Mouse (Mus musculus) urinary bladder, postnatal 10 days (tissue): ENCODE results near the gene Calr3.
A peak's percentile ranks its signal among the peaks of the same experiment; 100 is the strongest.

ENCODE experiments used
- DNase-seq: peaks from one replicate; pipeline ENCODE4 v3.0.0; 2022; ENCODE audit warnings: low spot score

Gene Calr3

GRCm38 (mm10) chr8:72443338-72443993 is at the start of gene Calr3, which contains the start of gene 1700030K09Rik:
TSS of gene Calr3 (minus strand) at chr8:72443870.
TSS of gene 1700030K09Rik (plus strand) at chr8:72443880.
- DNase-seq: peak; percentile 93

- DNase-seq: no peak
Observed at GRCm38 (mm10) chr8:72493381-72493780, 49.7 kb upstream of the Calr3 start.

- peak; percentile 99 for DNase-seq
Observed at GRCm38 (mm10) chr8:72492622-72493081, 49.0 kb upstream of the Calr3 start.

GRCm38 (mm10) chr8:72491680-72492621 is 48.3 kb upstream of the Calr3 start, which contains the start of gene Slc35e1:
TSS of gene Slc35e1 (minus strand) at chr8:72492614.
- DNase-seq: no peak

- DNase-seq: no peak
Observed at GRCm38 (mm10) chr8:72491017-72491416, 47.3 kb upstream of the Calr3 start.

DNA sequence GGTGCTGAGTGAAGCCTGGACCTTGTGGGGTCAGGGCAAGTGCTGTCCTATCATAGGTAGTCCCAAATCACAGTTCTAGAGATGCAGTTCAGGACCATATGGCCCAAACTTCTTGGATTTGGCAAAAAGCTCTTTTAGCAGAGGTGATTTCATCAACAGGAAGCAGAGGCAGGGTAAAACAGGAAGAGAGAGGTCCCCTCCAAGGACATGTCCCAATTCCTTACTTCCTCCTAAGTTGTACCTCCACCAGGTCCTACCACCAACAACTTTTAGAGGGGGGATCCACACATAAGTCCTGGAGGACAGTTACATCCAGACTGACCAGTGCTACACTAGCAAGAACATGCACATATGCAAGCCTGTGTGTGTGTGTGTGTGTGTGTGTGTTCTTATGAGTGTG is 43.3 kb upstream of the Calr3 start:
- DNase-seq: no peak

GRCm38 (mm10) chr8:72485456-72486199 is 42.0 kb upstream of the Calr3 start:
- DNase-seq: no peak

DNA sequence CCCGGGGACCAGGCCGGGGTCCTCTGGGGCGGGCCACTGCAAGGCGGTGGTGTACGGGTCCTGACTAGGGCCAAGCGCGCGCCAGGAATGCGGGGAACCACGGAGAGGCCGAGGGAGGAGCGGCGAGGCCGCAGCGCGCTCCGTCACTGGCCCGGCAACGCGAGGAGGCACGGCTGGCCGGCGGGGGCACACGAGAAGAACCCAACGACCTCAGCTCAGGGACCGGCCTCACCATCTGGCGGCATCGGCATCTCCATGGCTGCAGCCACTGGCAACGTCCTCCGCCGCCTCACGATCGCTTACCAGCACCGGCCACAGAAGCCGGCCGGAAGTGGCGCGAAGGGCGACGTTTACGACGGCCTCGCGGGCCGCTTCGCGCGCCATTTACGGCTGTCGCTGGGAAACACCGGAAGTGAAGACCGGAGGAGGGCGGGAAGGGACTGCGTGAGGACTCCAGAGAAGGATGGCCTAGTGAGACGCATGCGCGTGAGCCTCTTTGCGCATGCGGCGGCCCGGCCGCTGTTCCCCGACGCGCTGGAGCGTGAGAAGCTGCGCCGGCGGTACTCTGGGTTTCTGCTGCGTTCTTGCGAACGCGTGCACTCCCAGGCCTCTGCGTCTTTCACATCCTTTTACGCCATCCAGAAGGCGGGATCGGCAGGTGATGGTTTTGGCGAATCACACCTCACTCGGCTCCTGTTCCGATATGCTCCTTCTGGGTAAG is 31.3 kb upstream of the Calr3 start, which contains the start of gene Cherp:
TSS of gene Cherp (minus strand) at position 401 of the 721 bp plus-strand sequence.
- peak; percentile 74 for DNase-seq

GRCm38 (mm10) chr8:72470684-72471083 is 27.0 kb upstream of the Calr3 start:
- DNase-seq: no peak

GRCm38 (mm10) chr8:72469984-72470383 is 26.3 kb upstream of the Calr3 start:
- DNase-seq: no peak

GRCm38 (mm10) chr8:72469243-72469642 is 25.6 kb upstream of the Calr3 start:
- DNase-seq: no peak

- no peak for DNase-seq
Observed at GRCm38 (mm10) chr8:72464211-72464610, 20.5 kb upstream of the Calr3 start.

DNA sequence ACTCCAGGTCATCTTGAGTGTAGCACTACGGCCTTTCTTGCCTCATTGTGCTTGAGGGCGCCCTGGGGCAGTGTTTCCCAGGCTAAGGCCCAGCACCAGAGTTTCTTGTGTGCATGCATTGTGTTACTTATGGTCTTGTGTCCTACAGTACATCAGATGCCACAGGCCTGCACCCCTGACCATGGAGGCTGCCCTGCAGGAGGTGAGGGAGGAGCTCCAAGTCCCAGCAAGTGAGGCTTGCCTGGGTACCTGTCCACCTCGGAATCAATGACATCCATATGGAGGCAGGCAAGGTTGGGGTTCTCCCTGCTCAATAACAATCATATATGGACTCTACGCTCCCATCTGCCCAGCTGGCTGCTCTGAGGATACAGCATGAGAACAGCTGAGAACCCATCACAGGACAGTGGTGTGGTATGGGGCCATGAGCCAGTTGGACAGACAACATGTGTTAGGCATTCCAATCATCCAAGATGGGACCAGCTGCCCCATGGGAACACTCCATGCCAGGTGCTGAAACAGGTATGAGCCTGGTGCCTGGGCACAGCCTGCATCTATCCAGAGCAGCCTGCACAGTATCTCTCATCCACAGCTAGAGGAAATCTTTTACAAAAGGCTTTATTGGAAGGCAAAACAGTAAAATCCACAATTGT is 16.3 kb upstream of the Calr3 start:
- DNase-seq: no peak

DNA sequence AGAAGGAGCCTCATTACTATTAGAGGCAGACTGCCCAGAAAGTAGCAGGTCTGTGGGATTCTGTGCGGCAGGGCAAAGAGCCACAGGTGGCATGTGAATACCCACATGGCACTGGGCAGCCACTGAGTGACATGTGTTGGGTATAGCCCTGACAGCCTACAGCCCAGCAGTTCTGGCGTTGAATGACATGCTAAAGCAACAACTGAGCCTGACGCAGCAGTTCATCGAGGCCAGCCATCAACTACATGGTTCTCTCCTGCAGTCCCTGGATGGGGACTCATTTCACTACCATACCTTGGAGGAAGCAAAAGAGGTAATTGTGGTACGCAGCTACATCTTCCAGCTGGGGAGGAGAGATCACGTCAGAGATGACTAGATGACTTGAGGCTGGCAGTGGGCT is 14.8 kb upstream of the Calr3 start:
- no peak for DNase-seq

GRCm38 (mm10) chr8:72457806-72458205 is 14.1 kb upstream of the Calr3 start:
- DNase-seq: no peak

DNA sequence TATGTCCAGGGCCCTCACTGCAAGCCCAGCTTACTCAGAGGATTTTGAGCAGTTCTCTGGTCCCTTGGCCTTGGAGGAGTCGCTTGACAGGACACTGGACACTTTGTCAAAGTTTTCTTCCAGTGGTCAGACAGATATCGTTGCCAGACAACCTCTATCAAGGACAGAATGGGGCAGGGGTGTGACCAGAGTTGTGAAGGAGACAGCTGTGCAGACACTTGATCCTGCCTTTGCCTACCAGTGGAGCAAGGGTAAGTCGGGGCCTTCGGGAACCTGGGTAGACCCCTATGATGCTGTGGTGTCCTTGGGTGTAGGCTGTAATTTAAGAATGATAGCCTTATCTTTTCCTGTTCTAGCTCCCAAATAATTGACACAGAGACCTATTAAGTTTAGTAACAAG is 11.6 kb upstream of the Calr3 start:
- DNase-seq: no peak

DNA sequence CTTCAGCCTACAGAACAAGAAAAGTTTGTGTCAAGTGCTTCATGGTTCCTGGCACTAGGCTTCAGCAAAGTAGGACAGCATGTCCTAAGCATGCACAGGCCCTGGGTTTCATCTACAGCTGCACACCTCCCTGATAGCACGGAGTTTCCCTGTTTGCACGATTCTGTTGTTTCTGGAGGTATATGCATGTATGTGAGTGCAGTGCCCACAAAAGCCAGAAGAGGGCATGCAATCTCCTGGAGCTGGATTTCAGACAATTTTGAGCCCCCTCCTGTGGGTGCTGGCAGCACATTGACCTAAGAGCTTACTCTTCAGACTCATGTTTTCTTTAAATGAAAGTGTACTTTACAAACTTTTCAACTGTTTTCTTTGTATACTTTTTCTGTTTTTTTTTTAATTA is 10.2 kb upstream of the Calr3 start:
- DNase-seq: no peak

GRCm38 (mm10) chr8:72451516-72451915 is 7.8 kb upstream of the Calr3 start:
- DNase-seq: no peak

- DNase-seq: no peak
Observed at GRCm38 (mm10) chr8:72445071-72445470, 1.4 kb upstream of the Calr3 start.

DNA sequence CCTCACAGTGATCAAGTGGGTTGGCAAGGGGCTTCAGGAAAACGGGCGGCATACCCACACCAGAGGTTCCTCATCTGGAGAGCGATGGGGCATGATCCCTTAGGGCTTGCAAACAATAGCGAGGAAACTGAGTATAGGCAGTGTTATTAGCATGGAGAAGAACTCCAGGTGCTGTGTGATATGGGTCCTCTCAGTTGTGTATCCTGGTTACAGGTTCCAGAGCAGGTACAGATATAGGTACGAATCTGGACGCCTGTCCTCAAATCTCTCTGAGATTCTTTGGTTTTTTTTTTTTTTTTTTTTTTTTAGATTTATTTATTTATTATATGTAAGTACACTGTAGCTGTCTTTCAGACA is 302 bp upstream of the Calr3 start:
- DNase-seq: no peak
